Mouse (Mus musculus): ENCODE data around the gene Gsdma2.
"Not testable (repeated sequence)": the region's sequence is repeated elsewhere in the genome, so short reads cannot be mapped to it uniquely, and the experiment has no call there.

The Gsdma2 gene

GRCm38 (mm10) chr11:98646459-98646858 is at the start of gene Gsdma2:
TSS of gene Gsdma2 (plus strand) at chr11:98646759.
- in situ Hi-C loops (cut with MboI; ENCODE audit: low sequenced_read_pairs) = no loop called here

DNA sequence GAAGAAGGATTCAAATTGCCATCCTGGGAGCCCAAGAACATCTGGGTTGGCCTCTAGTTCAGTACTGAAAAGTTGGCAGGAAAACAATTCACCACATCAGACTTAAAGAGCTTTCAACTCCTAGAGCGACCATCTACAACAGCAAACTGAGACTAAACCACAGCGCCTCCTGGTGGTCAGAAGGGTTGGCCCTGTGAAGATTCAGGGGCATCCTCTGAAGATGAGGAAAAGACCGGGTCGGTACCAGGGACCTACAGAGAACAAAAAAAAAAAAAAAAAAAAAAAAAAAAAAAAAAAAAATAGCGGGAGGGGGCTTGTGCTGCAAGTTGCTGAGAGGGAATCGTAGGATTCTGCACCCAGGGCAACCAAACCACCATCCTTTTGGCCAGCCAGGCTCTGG is 49.2 kb upstream of the Gsdma2 start:
- in situ Hi-C loops (cut with MboI; ENCODE audit: low sequenced_read_pairs) = no loop called here

GRCm38 (mm10) chr11:98597991-98598390 is 48.6 kb upstream of the Gsdma2 start, which contains the start of gene Lrrc3c:
TSS of gene Lrrc3c (plus strand) at chr11:98598291.
- in situ Hi-C loops (cut with MboI; ENCODE audit: low sequenced_read_pairs) = no loop called here

GRCm38 (mm10) chr11:98598851-98599290 is 47.7 kb upstream of the Gsdma2 start:
- in situ Hi-C loops (cut with MboI; ENCODE audit: low sequenced_read_pairs) = no loop called here

GRCm38 (mm10) chr11:98599291-98599690 is 47.3 kb upstream of the Gsdma2 start:
- in situ Hi-C loops (cut with MboI; ENCODE audit: low sequenced_read_pairs) = no loop called here

- in situ Hi-C loops (cut with MboI; ENCODE audit: low sequenced_read_pairs) = no loop called here
These were observed 44.4 kb upstream of the Gsdma2 start for GRCm38 (mm10) chr11:98602090-98602690.

- in situ Hi-C loops (cut with MboI; ENCODE audit: low sequenced_read_pairs) = no loop called here
These were observed 42.6 kb upstream of the Gsdma2 start for GRCm38 (mm10) chr11:98603953-98604352.

DNA sequence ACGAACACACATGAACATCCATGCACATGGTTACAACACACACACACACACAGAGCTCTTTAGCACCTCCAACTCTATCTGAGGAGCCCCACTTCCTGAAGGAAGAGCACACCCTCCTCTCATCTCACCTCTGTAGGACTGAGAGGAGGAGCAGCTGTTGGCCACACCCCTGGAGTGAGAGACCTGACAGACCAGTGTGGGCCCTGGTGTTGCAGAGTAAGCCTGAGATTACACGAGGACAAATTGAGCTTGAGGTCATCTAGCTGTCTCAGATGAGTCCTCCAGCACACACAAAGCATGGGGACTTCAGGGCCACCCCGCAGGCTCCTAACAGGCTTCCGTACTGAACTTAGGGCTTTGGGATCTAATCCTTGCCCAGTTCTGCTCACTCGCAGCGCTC is 41.6 kb upstream of the Gsdma2 start:
- in situ Hi-C loops (cut with MboI; ENCODE audit: low sequenced_read_pairs) = not testable (repeated sequence)

DNA sequence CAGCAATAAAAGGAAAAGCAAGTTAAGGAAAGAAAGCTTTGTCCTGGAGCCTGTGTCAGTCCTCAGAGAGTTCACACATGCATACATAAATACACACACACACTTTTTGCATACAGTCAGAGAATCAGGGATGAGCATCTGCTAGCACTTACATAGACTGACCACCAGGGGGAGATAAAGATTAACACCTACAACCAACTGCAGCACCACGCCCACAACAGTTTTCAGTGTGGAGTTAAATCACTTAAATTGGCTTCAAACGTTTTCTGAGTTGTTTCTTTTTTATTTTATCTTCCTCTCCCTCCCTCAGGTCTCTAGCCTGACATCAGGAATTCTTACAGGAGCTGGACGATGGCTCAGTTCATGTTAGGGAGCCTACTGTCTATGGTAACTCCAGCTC is 39.8 kb upstream of the Gsdma2 start:
- in situ Hi-C loops (cut with MboI; ENCODE audit: low sequenced_read_pairs) = no loop called here

DNA sequence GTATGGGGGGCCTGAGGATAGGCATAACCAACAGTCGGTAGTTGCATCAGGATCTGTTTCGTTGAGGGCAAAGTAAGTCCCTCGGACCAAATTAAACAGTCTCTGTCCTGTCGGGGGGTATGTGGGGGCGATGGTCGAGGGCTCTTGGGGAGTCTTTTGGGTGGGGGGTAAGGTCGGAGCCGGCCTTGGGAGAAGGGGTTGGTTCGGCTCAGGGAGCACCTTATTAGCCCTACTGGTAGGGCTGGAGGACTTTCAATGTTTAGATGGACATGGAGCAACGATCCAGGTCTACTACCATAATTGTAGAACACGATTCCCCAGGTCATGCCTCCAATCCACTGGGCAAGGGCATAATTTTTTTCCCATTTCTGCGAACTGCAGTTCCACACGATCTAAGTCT is 25.8 kb upstream of the Gsdma2 start:
- in situ Hi-C loops (cut with MboI; ENCODE audit: low sequenced_read_pairs) = no loop called here

DNA sequence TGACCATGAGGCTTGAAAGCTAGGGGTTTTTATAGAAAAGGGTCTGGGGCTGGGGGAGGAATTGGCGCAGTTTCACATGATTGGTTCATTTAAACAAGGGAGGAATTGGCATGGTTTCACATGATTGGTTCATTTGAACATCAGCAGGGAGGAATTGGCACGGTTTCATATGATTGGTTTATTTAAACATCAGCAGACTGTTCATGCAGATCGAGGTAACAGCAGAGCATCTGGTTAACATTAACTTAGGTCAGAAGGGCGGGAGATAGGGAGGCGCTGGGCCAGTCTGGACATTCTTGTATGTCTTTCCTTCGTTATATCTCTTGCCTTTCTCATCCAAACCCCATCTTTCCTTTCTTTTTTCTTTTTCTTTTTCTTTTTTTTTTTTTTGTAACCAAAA is 22.6 kb upstream of the Gsdma2 start:
- in situ Hi-C loops (cut with MboI; ENCODE audit: low sequenced_read_pairs) = not testable (repeated sequence)

- in situ Hi-C loops (cut with MboI; ENCODE audit: low sequenced_read_pairs) = not testable (repeated sequence)
These were observed 22.2 kb upstream of the Gsdma2 start for GRCm38 (mm10) chr11:98624381-98624780.

DNA sequence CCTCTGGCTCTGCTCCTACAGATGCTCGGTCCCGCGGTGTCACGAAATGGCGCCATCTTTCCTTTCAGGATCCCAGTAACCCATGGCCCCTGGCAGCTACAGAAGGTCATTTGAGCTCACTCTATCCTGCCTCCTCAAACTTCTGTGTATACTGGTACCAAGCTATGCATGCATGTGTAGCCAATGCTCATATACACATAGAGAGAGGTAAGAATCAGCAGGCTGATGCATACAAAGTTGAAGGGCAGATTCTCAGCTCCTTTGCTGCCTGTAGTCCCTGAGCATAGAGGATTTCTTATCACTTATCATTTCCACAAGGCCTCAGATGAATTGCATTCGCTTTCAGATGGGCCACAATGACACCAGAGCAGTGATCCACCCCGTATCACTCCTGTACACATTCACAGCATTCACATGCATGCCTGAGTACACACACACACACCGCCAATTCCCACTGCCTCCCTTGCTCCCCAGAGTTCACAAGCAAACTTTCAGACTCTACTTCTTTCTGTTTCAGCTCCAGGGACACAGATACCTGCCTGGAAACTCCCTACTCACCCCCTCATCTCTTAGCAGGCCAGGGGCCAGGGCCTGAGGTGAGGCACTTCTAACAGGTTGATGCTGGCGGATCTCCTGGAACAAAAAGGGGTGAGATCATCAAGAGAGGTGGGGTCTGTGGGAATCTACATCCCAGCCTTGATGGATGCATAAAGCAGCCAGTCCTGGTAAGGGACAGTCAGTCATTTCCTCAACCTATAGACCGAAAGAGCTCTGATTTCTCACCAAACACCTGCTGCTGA is 20.7 kb upstream of the Gsdma2 start, which contains the start of the genes Gm12355 and Gsdma3:
Gm12355 (minus strand) TSS at position 51 of the 800 bp plus-strand sequence.
Gsdma3 (plus strand) TSS at position 750 of the 800 bp plus-strand sequence.
- in situ Hi-C loops (cut with MboI; ENCODE audit: low sequenced_read_pairs) = no loop called here

- in situ Hi-C loops (cut with MboI; ENCODE audit: low sequenced_read_pairs) = no loop called here
These were observed 17.9 kb upstream of the Gsdma2 start for GRCm38 (mm10) chr11:98628706-98629105.

DNA sequence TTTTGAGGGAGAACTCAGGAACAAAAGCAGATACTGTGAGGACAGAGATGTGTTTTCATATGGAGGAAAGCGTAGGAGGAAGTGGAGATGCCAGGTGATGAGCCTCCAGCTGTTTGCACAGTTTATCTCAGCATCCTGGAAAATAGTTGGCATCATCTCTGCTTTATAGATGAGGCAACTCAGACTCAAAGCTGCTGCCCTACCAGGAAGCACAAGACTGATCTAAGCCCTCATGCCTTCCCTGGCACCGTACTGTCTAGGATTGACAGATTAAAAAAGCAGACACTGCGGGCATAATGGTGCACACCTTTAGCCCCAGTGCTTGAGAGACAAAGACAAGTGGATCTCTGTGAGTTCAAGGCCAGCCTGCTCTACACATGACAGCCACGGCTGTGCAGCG is 15.9 kb upstream of the Gsdma2 start:
- in situ Hi-C loops (cut with MboI; ENCODE audit: low sequenced_read_pairs) = no loop called here

- in situ Hi-C loops (cut with MboI; ENCODE audit: low sequenced_read_pairs) = not testable (repeated sequence)
These were observed 11.1 kb upstream of the Gsdma2 start for GRCm38 (mm10) chr11:98635312-98635970.

GRCm38 (mm10) chr11:98637501-98637900 is 9.1 kb upstream of the Gsdma2 start:
- in situ Hi-C loops (cut with MboI; ENCODE audit: low sequenced_read_pairs) = no loop called here

- in situ Hi-C loops (cut with MboI; ENCODE audit: low sequenced_read_pairs) = no loop called here
These were observed 6.5 kb upstream of the Gsdma2 start for GRCm38 (mm10) chr11:98640091-98640490.

GRCm38 (mm10) chr11:98644757-98645156 is 1.8 kb upstream of the Gsdma2 start:
- in situ Hi-C loops (cut with MboI; ENCODE audit: low sequenced_read_pairs) = no loop called here

DNA sequence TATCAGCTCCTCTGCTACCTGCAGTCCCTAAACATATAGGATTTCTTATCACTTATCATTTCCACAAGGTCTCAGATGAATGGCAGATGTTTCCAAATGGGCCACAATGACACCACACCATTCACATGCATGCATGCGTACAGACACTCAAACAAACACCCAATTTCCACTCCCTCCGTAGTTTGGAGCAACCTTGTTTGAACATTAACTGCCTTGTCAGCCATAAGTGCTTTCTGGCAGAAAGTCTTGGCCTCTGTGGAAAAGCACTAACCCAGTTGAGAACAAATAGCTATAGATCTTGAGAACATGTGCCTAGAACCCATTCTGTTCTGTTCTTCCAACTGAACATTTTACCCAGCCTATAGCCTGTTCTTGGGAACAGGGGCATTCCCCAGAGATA is 613 bp upstream of the Gsdma2 start:
- in situ Hi-C loops (cut with MboI; ENCODE audit: low sequenced_read_pairs) = no loop called here

DNA sequence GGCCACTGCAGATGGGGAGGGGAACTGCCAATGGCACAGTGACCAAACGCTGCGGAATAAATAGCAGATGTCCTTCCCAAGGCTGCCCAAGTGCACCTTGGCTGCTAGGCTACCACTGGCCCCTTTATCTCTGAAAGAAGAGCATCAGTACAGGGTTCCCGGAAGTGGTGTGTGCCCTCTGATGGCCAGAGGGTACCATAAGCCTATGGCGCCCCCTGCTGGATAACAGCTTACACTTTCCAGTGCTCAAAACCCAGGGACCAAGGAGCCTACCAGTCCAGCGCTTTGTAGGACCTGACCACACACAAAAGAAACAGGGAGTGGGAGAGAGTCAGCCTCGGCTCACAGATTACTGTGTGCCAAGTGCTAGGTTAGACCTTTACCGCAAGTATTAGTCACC is 8.5 kb downstream of the Gsdma2 start:
- in situ Hi-C loops (cut with MboI; ENCODE audit: low sequenced_read_pairs) = not testable (repeated sequence)

GRCm38 (mm10) chr11:98660517-98660916 is 14.0 kb downstream of the Gsdma2 start:
- in situ Hi-C loops (cut with MboI; ENCODE audit: low sequenced_read_pairs) = no loop called here
